Mouse (Mus musculus) myocyte (in vitro differentiated cells): Measurements from ENCODE around the gene Rbm20.

Experiments used
- CEBPB ChIP-seq: IDR thresholded peaks from 2 replicates; pipeline ENCODE4 v1.6.1; 2011; ENCODE audit warnings: mild to moderate bottlenecking, moderate library complexity; ENCODE audit not compliant: poor library complexity, insufficient read depth, severe bottlenecking
- E2F4 ChIP-seq: IDR thresholded peaks from one replicate; pipeline ENCODE4 v1.6.1; 2011; ENCODE audit warnings: mild to moderate bottlenecking, control low read depth, moderate library complexity; ENCODE audit not compliant: insufficient read depth
- MAX ChIP-seq: IDR thresholded peaks from one replicate; pipeline ENCODE4 v1.6.1; 2011; ENCODE audit warnings: low read depth, mild to moderate bottlenecking, control low read depth
- MYOD1 ChIP-seq, 3 experiments: IDR thresholded peaks; one replicate each; pipeline ENCODE4 v1.6.1; 2011; ENCODE audit warnings: control low read depth in 2 of 3, low read depth in 2 of 3, mild to moderate bottlenecking in 2 of 3, moderate library complexity in 1 of 3; ENCODE audit not compliant: insufficient read length in 2 of 3, control insufficient read depth in 1 of 3
- MYOG ChIP-seq, 3 experiments: IDR thresholded peaks; one replicate each; pipeline ENCODE4 v1.6.1; 2011; ENCODE audit warnings: control low read depth in 2 of 3, low read depth in 2 of 3, mild to moderate bottlenecking in 2 of 3; ENCODE audit not compliant: insufficient read length in 2 of 3, control insufficient read depth in 1 of 3, insufficient read depth in 1 of 3
- POLR2A ChIP-seq: IDR thresholded peaks from one replicate; pipeline ENCODE4 v1.6.1; 2011; ENCODE audit warnings: low read depth, mild to moderate bottlenecking, control low read depth, moderate library complexity; ENCODE audit not compliant: insufficient read length
- POLR2AphosphoS2 ChIP-seq: IDR thresholded peaks from one replicate; pipeline ENCODE4 v1.6.1; 2011; ENCODE audit warnings: low read depth, control low read depth; ENCODE audit not compliant: insufficient read length
- REST ChIP-seq: IDR thresholded peaks from one replicate; pipeline ENCODE4 v1.6.1; 2011; ENCODE audit warnings: mild to moderate bottlenecking, control low read depth, moderate library complexity; ENCODE audit not compliant: insufficient read depth, insufficient read length
- TCF12 ChIP-seq: IDR thresholded peaks from one replicate; pipeline ENCODE4 v1.6.1; 2011; ENCODE audit warnings: mild to moderate bottlenecking, control low read depth; ENCODE audit not compliant: poor library complexity, insufficient read depth, severe bottlenecking
- USF1 ChIP-seq: IDR thresholded peaks from one replicate; pipeline ENCODE4 v1.6.1; 2011; ENCODE audit warnings: low read depth, mild to moderate bottlenecking, control low read depth, moderate library complexity

- TF ChIP-seq POLR2A: no peak
- no peak for TF ChIP-seq REST
- TF ChIP-seq CEBPB: no peak
- TF ChIP-seq MAX: no peak
- TF ChIP-seq E2F4: no peak
- TF ChIP-seq TCF12: no peak
- no peak for TF ChIP-seq POLR2AphosphoS2
- TF ChIP-seq USF1: no peak
- TF ChIP-seq MYOD1 (IDR thresholded peaks at IDR 0.05; ENCODE audit: control insufficient read depth in 1 of 3, insufficient read length in 2 of 3, low read depth in 2 of 3): peak in 2 of 3 experiments; percentile 51 to 79
- peak in 2 of 3 experiments; percentile 32 to 63 for TF ChIP-seq MYOG (IDR thresholded peaks at IDR 0.05; ENCODE audit: control insufficient read depth in 1 of 3, insufficient read depth in 1 of 3, insufficient read length in 2 of 3, low read depth in 2 of 3)
Observed at GRCm38 (mm10) chr19:53758881-53759418, 81.8 kb downstream of the Rbm20 start.
